19 mouse cellular contexts compared by ENCODE assay signal in the genomic region with DNA sequence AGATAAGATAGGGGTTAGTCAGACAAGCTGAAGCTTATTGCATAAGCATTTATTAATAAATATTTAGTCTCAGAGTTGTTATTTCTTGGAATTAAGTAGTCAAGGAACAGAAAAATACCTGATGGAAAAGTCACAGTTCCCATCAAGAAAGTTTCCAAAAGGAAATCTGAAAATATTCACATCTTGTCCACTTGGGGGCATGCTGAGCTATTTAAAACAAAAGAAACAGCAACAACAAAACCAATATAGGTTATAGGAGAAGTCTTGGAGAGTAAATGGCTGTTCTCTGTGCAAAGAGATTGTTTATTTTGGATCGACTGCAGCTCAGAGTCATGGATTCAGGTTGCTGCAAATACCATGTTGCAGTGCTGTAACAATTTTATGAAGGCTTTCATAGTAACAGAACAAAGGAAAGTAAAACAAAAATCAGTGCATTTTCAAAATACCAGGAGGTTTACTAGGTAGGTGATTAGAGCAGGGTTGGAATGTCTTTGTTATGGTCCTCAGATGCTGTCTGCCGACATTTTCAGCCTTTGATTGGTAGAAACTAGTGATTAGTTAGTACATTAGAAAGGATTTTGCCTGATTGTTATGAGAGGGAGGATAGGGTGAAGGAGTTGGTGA. TPM values are rescaled to one million over a fixed set of nuclear protein-coding genes. Genes with fewer than 3 reads are reported as not detected.
A peak's percentile ranks its signal among the peaks of the same experiment; 100 is the strongest.
DNase-seq lines count a peak whose midpoint lies in the region; ATAC-seq and TF ChIP-seq lines count a peak whose summit lies in the region.
"Had no signal": no experiment of that assay in that cellular context is flagged by ENCODE, and none has a peak within 500 bp of the region (broad histone marks: within the 10 kb centered on the region; RNA-seq: fewer than 3 reads in every experiment).

No protein-coding gene starts in this region.

- H3K9me3 ChIP-seq in forebrain, postnatal 0 days (ENCODE audit: low read length), result no peaks in the 10 kb centered on the region
- H3K9me3 ChIP-seq in forebrain, embryonic 10.5 days, result no peaks in the 10 kb centered on the region
- H3K9me3 ChIP-seq in midbrain, embryonic 11.5 days (ENCODE audit: control insufficient read depth, low read length), result no peaks in the 10 kb centered on the region
- no peaks in the 10 kb centered on the region for H3K9me3 ChIP-seq in midbrain, embryonic 13.5 days
- no peaks in the 10 kb centered on the region for H3K9me3 ChIP-seq in heart, embryonic 10.5 days
- no peaks in the 10 kb centered on the region for H3K9me3 ChIP-seq in forebrain, embryonic 13.5 days (replicated peaks)
- H3K9me3 ChIP-seq: midbrain, embryonic 12.5 days had no signal

- H3K9ac ChIP-seq in forebrain, postnatal 0 days, result no peak overlapping the region
- H3K9ac ChIP-seq in midbrain, embryonic 11.5 days (ENCODE audit: low read length), result no peak overlapping the region
- no peak overlapping the region for H3K9ac ChIP-seq in midbrain, embryonic 13.5 days (replicated peaks)
- no peak overlapping the region for H3K9ac ChIP-seq in forebrain, embryonic 13.5 days
- H3K9ac ChIP-seq: midbrain, embryonic 12.5 days had no signal

- WGBS in forebrain, postnatal 0 days, result 43% methylated on average over 2 of the region's 2 CpGs
- WGBS in forebrain, embryonic 10.5 days, result 62% methylated on average over 2 of the region's 2 CpGs
- 52% methylated on average over 2 of the region's 2 CpGs for WGBS in midbrain, embryonic 11.5 days
- 43% methylated on average over 2 of the region's 2 CpGs for WGBS in midbrain, embryonic 13.5 days
- 41% methylated on average over 2 of the region's 2 CpGs for WGBS in heart, embryonic 10.5 days
- 50% methylated on average over 2 of the region's 2 CpGs for WGBS in forebrain, embryonic 13.5 days

- H3K4me2 ChIP-seq in forebrain, postnatal 0 days (ENCODE audit: low read depth), result no peak overlapping the region
- no peak overlapping the region for H3K4me2 ChIP-seq in midbrain, embryonic 11.5 days
- no peak overlapping the region for H3K4me2 ChIP-seq in midbrain, embryonic 13.5 days (replicated peaks)
- H3K4me2 ChIP-seq in forebrain, embryonic 13.5 days, result no peak overlapping the region
- H3K4me2 ChIP-seq: midbrain, embryonic 12.5 days had no signal

- no peaks in the 10 kb centered on the region for H3K4me1 ChIP-seq in forebrain, postnatal 0 days (ENCODE audit: insufficient read depth)
- no peaks in the 10 kb centered on the region for H3K4me1 ChIP-seq in forebrain, embryonic 10.5 days
- H3K4me1 ChIP-seq in midbrain, embryonic 11.5 days (ENCODE audit: control insufficient read depth, insufficient read depth, low read length), result no peaks in the 10 kb centered on the region
- H3K4me1 ChIP-seq in midbrain, embryonic 13.5 days (replicated peaks), result no peaks in the 10 kb centered on the region
- no peaks in the 10 kb centered on the region for H3K4me1 ChIP-seq in heart, embryonic 10.5 days
- H3K4me1 ChIP-seq in forebrain, embryonic 13.5 days, result no peaks in the 10 kb centered on the region
- H3K4me1 ChIP-seq: midbrain, embryonic 12.5 days had no signal

- TF ChIP-seq CTCF in forebrain, postnatal 0 days (IDR thresholded peaks at IDR 0.05; ENCODE audit: low read depth), result peak; percentile 40; the same call in 1 of the 2 replicates

- no peak for ATAC-seq in forebrain, postnatal 0 days
- ATAC-seq in midbrain, embryonic 11.5 days (ENCODE audit: low FRiP score), result no peak
- ATAC-seq in midbrain, embryonic 13.5 days, result no peak
- ATAC-seq in forebrain, embryonic 13.5 days, result no peak

- no peak overlapping the region for H3K4me3 ChIP-seq in forebrain, postnatal 0 days (ENCODE audit: low read depth, low read length)
- H3K4me3 ChIP-seq in forebrain, embryonic 10.5 days, result no peak overlapping the region
- H3K4me3 ChIP-seq in midbrain, embryonic 11.5 days (ENCODE audit: low read depth, low read length), result no peak overlapping the region
- H3K4me3 ChIP-seq in midbrain, embryonic 13.5 days (replicated peaks), result no peak overlapping the region
- H3K4me3 ChIP-seq in heart, embryonic 10.5 days, result no peak overlapping the region
- H3K4me3 ChIP-seq in forebrain, embryonic 13.5 days, result no peak overlapping the region
- H3K4me3 ChIP-seq: midbrain, embryonic 12.5 days had no signal

- no peak overlapping the region for H3K27ac ChIP-seq in forebrain, postnatal 0 days (ENCODE audit: low read depth, low read length)
- H3K27ac ChIP-seq in forebrain, embryonic 10.5 days, result no peak overlapping the region
- no peak overlapping the region for H3K27ac ChIP-seq in midbrain, embryonic 11.5 days (ENCODE audit: low read depth, low read length)
- no peak overlapping the region for H3K27ac ChIP-seq in midbrain, embryonic 13.5 days
- no peak overlapping the region for H3K27ac ChIP-seq in heart, embryonic 10.5 days
- no peak overlapping the region for H3K27ac ChIP-seq in forebrain, embryonic 13.5 days
- H3K27ac ChIP-seq: midbrain, embryonic 12.5 days had no signal

- no peaks in the 10 kb centered on the region for H3K27me3 ChIP-seq in forebrain, postnatal 0 days (ENCODE audit: insufficient read depth, low read length)
- no peaks in the 10 kb centered on the region for H3K27me3 ChIP-seq in forebrain, embryonic 10.5 days (ENCODE audit: poor library complexity, severe bottlenecking)
- no peaks in the 10 kb centered on the region for H3K27me3 ChIP-seq in midbrain, embryonic 11.5 days (ENCODE audit: control insufficient read depth, insufficient read depth, low read length)
- H3K27me3 ChIP-seq in midbrain, embryonic 13.5 days, result no peaks in the 10 kb centered on the region
- H3K27me3 ChIP-seq in heart, embryonic 10.5 days (ENCODE audit: insufficient read depth, poor library complexity, severe bottlenecking), result no peaks in the 10 kb centered on the region
- H3K27me3 ChIP-seq in forebrain, embryonic 13.5 days, result no peaks in the 10 kb centered on the region
- H3K27me3 ChIP-seq: midbrain, embryonic 12.5 days had no signal

- H3K36me3 ChIP-seq in forebrain, postnatal 0 days (ENCODE audit: insufficient read depth), result no peaks in the 10 kb centered on the region
- H3K36me3 ChIP-seq in forebrain, embryonic 10.5 days (replicated peaks), result no peaks in the 10 kb centered on the region
- H3K36me3 ChIP-seq in midbrain, embryonic 11.5 days (ENCODE audit: control insufficient read depth, insufficient read depth, low read length), result no peaks in the 10 kb centered on the region
- H3K36me3 ChIP-seq in midbrain, embryonic 13.5 days, result no peaks in the 10 kb centered on the region
- no peaks in the 10 kb centered on the region for H3K36me3 ChIP-seq in heart, embryonic 10.5 days
- H3K36me3 ChIP-seq in forebrain, embryonic 13.5 days (ENCODE audit: poor library complexity, severe bottlenecking), result no peaks in the 10 kb centered on the region
- H3K36me3 ChIP-seq: midbrain, embryonic 12.5 days had no signal

- DNase-seq in forebrain, postnatal 0 days, result peak; percentile 6
- no peak for DNase-seq in forebrain, embryonic 10.5 days (ENCODE audit: extremely low spot score, low spot score)
- peak; percentile 84 for DNase-seq in midbrain, embryonic 11.5 days (ENCODE audit: low spot score, missing footprints)
- DNase-seq in adipocyte (ENCODE audit: low spot score), result peak; percentile 45
- no peak for DNase-seq in adrenal gland, postnatal 36 days
- no peak for DNase-seq in heart, embryonic 10.5 days (ENCODE audit: low spot score)
- DNase-seq: cerebellum, adult 8-10 months; kidney, postnatal 36 days; right cerebral cortex, adult 18-20 months had no signal

RNA-seq across cellular contexts. Expression of a gene that starts 7.1 kb away (rescaled TPM):
- total RNA-seq in forebrain, postnatal 0 days (2014; rRNA removed), result not detected in 2 replicates
- polyA plus RNA-seq in forebrain, postnatal 0 days (2015; fragmentation: Nextera tagmentation; extraction: Ambion mirVana), result not detected in 2 replicates
- polyA plus RNA-seq in forebrain, embryonic 10.5 days (2016; fragmentation: Nextera tagmentation; extraction: Ambion mirVana), result not detected in 2 replicates
- not detected in 2 replicates for polyA plus RNA-seq in midbrain, embryonic 11.5 days (2014; fragmentation: Nextera tagmentation; extraction: Ambion mirVana)
- not detected in 2 replicates for polyA plus RNA-seq in midbrain, embryonic 13.5 days (2015; fragmentation: Nextera tagmentation; extraction: Ambion mirVana)
- not detected for total RNA-seq in adrenal gland, postnatal 36 days (2021)
- polyA plus RNA-seq in heart, embryonic 10.5 days (2016; fragmentation: Nextera tagmentation; extraction: Ambion mirVana), result not detected in 2 replicates
- polyA plus RNA-seq in forebrain, embryonic 13.5 days (2015; fragmentation: Nextera tagmentation; extraction: Ambion mirVana), result not detected in 2 replicates
- polyA plus RNA-seq: frontal cortex, adult 2 months; gonadal fat pad, adult 2 months; heart, postnatal 0 days; intestine, embryonic 14.5 days; limb, embryonic 14.5 days; lung, embryonic 16.5 days; midbrain, embryonic 12.5 days; neural tube, embryonic 14.5 days had no signal

RNA-seq across cellular contexts. Expression of a gene that starts 26.9 kb away (rescaled TPM):
- total RNA-seq in forebrain, postnatal 0 days (2014; rRNA removed), result not detected in 2 replicates
- polyA plus RNA-seq in forebrain, postnatal 0 days (2015; fragmentation: Nextera tagmentation; extraction: Ambion mirVana), result not detected in 2 replicates
- polyA plus RNA-seq in forebrain, embryonic 10.5 days (2016; fragmentation: Nextera tagmentation; extraction: Ambion mirVana), result not detected in 2 replicates
- not detected in 2 replicates for polyA plus RNA-seq in midbrain, embryonic 11.5 days (2014; fragmentation: Nextera tagmentation; extraction: Ambion mirVana)
- not detected in 2 replicates for polyA plus RNA-seq in midbrain, embryonic 13.5 days (2015; fragmentation: Nextera tagmentation; extraction: Ambion mirVana)
- not detected for total RNA-seq in adrenal gland, postnatal 36 days (2021)
- not detected in 2 replicates for polyA plus RNA-seq in heart, embryonic 10.5 days (2016; fragmentation: Nextera tagmentation; extraction: Ambion mirVana)
- polyA plus RNA-seq in forebrain, embryonic 13.5 days (2015; fragmentation: Nextera tagmentation; extraction: Ambion mirVana), result not detected in 2 replicates
- polyA plus RNA-seq: frontal cortex, adult 2 months; gonadal fat pad, adult 2 months; heart, postnatal 0 days; intestine, embryonic 14.5 days; limb, embryonic 14.5 days; lung, embryonic 16.5 days; midbrain, embryonic 12.5 days; neural tube, embryonic 14.5 days had no signal

RNA-seq across cellular contexts. Expression of a gene that starts 47.7 kb away (rescaled TPM):
- not detected in 2 replicates for total RNA-seq in forebrain, postnatal 0 days (2014; rRNA removed)
- polyA plus RNA-seq in forebrain, postnatal 0 days (2015; fragmentation: Nextera tagmentation; extraction: Ambion mirVana), result not detected in 2 replicates
- polyA plus RNA-seq in forebrain, embryonic 10.5 days (2016; fragmentation: Nextera tagmentation; extraction: Ambion mirVana), result not detected in 2 replicates
- polyA plus RNA-seq in midbrain, embryonic 11.5 days (2014; fragmentation: Nextera tagmentation; extraction: Ambion mirVana), result not detected in 2 replicates
- polyA plus RNA-seq in midbrain, embryonic 13.5 days (2015; fragmentation: Nextera tagmentation; extraction: Ambion mirVana), result not detected in 2 replicates
- not detected for total RNA-seq in adrenal gland, postnatal 36 days (2021)
- not detected in 2 replicates for polyA plus RNA-seq in heart, embryonic 10.5 days (2016; fragmentation: Nextera tagmentation; extraction: Ambion mirVana)
- not detected in 2 replicates for polyA plus RNA-seq in forebrain, embryonic 13.5 days (2015; fragmentation: Nextera tagmentation; extraction: Ambion mirVana)
- polyA plus RNA-seq: frontal cortex, adult 2 months; gonadal fat pad, adult 2 months; heart, postnatal 0 days; intestine, embryonic 14.5 days; limb, embryonic 14.5 days; lung, embryonic 16.5 days; midbrain, embryonic 12.5 days; neural tube, embryonic 14.5 days had no signal

Comparison
In these comparisons a context has a peak if more than half of its experiments do, and no peak if none do; other contexts are left out.
1. DNase-seq: peak in forebrain, postnatal 0 days (single experiment), midbrain, embryonic 11.5 days (single experiment) and adipocyte (single experiment); none in forebrain, embryonic 10.5 days (single experiment), adrenal gland, postnatal 36 days (0 of 2) and heart, embryonic 10.5 days (single experiment).